Mouse (Mus musculus): Measurements from ENCODE around the gene Arl10. TPM values are rescaled to one million over a fixed set of nuclear protein-coding genes. Genes with fewer than 3 reads are reported as not detected.
"Not testable (repeated sequence)": the region's sequence is repeated elsewhere in the genome, so short reads cannot be mapped to it uniquely, and the experiment has no call there.

The Arl10 gene
- total RNA-seq, 2 experiments from 2014 or later, result 43.9 to 44.2 TPM

DNA sequence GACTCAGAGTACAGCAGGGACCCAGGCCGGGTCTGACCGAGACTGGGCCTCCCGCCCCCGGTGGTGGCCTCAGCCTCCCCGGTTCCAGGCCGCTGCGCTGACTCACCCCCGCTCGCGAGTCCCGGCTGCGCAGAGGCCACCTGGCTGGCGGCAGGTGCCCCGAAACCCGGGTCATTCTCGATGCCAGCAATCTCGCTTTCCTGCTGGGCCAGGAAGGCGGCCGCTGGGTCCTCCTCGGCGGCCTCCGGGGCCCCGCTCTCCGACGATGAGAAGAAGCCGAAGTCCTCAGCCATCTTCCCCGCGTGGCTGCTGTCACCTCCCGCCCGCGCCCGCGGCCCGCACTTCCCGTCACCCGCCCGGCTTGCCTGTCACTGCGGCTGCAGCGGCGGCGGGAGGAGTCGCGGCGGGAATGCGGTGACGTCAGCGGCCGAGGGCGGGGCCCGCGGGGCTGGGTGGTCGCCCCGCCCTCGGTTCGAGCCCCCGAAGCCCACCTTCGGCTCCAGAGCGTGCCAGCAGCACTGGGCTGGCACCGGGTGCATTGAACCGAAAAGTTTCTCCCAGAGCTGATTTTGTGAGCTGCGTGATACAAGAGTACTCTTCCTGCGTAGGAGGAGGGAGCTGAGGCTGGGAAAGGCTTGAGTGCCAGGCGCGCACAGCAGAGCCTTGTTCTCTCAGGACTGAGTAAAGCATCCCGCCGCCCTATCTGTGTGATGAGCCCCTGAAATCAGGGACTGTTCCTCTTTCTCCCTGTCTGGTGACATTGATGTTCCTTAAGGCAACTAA, 36.3 kb downstream of the Arl10 start, which contains the start of gene Cltb:
Cltb (minus strand) TSS at position 373 of the 783 bp plus-strand sequence.
- DNase-seq (ENCODE audit: low spot score in 2 of 2), result peak; percentile 66 to 73

DNA sequence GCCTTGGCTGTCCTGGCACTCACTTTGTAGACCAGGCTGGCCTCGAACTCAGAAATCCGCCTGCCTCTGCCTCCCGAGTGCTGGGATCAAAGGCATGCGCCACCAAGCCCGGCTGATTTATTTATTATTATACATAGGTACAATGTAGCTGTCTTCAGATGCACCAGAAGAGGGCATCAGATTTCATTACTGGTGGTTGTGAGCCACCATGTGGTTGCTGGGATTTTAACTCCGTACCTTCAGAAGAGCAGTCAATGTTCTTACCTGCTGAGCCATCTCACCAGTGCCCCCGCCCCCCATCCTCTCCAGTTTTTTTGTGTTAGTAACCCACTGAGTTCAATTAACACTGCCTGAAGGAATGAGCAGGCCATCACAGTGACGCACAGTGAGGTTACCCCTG, 38.3 kb downstream of the Arl10 start:
- not testable (repeated sequence) for DNase-seq (ENCODE audit: low spot score in 2 of 2)

DNA sequence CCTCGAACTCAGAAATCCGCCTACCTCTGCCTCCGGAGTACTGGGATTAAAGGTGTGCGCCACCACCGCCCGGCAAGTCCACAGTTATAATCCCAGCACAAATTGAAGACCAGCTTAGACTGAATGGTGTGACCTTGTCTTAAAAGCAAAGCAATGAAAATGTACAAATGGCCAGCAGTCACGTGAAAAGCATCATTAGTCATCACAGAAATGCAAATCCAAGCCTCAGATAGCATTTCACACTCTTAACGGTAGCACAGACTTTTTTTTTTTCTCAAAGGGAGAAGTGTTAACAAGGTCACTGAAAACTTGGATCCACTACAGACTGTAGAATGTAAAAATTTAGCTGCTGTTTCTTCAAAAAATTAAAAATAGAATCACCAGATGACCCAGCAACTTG, 41.5 kb downstream of the Arl10 start:
- no peak for DNase-seq (ENCODE audit: low spot score in 2 of 2)

DNA sequence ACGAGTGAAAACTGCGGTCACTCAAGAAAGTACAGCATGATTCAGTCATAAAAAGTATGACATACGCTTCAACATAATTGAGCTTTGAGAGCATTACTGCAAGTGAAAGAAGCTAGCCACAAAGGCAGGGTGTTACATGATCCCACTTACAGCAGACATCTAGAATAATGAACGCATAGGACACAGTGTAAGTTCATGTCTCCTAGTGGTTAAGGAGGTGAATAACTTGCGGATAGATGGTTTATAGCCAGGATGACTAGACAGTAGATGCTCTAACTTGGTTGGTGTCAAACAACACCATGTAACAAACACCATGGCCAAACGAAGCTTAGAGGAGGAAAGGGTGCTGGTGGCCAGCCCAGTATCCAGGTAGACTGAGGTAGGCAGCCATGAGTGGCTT, 42.2 kb downstream of the Arl10 start:
- no peak for DNase-seq (ENCODE audit: low spot score in 2 of 2)

DNA sequence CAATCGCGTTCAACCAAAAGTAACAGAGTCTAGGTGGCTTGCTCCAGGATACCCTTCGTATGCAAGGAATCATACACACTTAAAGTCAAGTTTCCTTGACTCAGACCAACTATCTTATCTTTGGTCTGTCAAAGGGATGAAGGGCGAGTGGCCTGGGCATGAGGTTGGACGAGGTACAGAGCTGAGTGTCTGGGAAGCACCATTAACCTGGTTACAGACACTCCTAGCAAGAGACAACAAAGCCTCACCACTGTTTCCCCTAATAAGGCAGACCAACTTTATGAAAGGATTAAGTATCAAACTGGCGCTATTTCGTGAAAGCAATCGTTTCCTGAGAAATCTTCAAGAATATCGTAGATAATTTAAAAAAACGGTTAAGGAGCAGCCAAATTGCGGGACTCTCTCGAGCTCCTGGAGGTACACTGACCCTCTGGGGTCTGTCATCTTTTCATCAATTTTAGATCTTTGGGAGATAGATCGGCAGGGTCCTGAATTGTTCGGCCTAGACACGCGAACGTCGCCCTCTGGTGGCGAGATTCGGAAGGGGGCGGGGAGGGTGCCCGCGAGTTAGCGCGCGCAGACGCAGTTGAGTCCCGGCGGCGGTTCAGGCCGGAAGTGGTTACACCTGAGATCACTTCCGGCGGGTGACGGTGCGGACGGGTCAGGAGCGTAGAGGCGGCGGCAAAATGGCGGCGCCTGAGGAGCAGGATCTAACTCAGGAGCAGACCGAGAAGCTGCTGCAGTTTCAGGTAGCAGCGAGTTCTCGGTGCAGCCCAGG, 46.5 kb downstream of the Arl10 start, which contains the start of gene Faf2:
Faf2 (plus strand) TSS at position 630 of the 778 bp plus-strand sequence.
- peak; percentile 99 for DNase-seq (ENCODE audit: low spot score in 2 of 2)

DNA sequence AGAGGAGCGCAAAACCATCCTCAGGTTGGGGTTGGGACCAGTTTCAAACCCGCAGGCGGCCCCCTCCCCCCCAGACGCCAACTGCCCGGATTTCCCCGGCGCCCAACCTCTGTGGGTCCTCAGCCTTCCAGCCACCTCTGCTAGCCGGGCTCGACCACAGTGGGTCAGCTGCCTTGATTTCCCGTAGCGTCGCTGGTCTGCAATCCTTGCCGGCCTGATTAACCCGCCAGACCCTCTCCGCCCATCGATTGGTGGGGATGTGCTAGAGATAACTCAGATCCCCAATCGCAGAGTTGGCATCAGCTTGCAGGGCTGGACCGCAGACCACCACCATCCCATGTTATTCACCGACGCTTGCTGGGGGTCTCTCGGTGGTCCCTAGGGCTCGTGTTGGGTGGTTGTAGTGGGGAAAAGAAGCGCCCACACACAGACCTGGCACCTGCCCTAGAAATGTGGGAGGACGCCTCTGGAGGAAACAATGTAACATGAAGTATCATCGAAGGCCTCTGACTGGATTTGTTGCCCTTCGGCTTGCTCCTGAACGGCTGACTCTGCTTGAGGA, 47.2 kb downstream of the Arl10 start:
- DNase-seq (ENCODE audit: low spot score in 2 of 2), result no peak

DNA sequence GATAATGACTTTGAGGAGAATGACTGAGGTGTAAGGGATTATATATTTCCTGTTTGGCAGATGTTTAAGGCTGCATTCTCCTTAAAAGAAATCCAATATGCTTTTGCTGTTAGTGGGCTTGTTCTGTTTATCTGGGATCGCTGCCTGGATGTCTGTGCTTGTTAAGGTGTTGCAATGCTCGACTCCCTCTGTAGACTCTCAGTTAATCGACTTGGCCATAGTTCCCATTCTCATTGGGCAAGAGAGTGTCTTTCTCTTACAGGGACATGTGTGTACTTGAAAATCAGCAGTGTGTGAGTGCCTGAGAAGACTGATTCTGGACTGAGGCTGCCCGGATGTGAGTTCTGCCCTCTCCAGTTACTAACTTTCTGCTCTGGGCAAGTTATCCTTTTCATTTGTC, 54.3 kb downstream of the Arl10 start:
- DNase-seq (ENCODE audit: low spot score in 2 of 2), result no peak

Small RNAs within 50 kb of the gene (microRNA-seq; reads per million reads assigned to microRNA genes)
- not detected for gene Gm24195

Other genes starting within 250 kb of the Arl10 start
- 10 to 100 TPM; 46.3 to 50.4 TPM for gene Cplx2, start 203.7 kb upstream of the Arl10 start, total RNA-seq (2021)
- 10 to 100 TPM; 60.2 to 66.0 TPM for gene Thoc3, start 106.2 kb upstream of the Arl10 start, total RNA-seq (2021)
- 10 to 100 TPM; 11.7 to 12.5 TPM for gene Simc1, start 71.2 kb upstream of the Arl10 start, total RNA-seq (2021)
- gene 4833439L19Rik, start 9.6 kb upstream of the Arl10 start, total RNA-seq (2021), result 10 to 100 TPM; 78.0 to 89.7 TPM
- gene Nop16, start 15.1 kb downstream of the Arl10 start, total RNA-seq (2021), result 10 to 100 TPM; 40.0 to 41.7 TPM
- gene Higd2a, start 15.2 kb downstream of the Arl10 start, total RNA-seq (2021), result 100 to 1,000 TPM; 193 to 204 TPM
- 10 to 100 TPM; 69.3 to 72.2 TPM for gene Cltb, start 36.3 kb downstream of the Arl10 start, total RNA-seq (2021)
- 10 to 100 TPM; 74.5 to 81.4 TPM for gene Faf2, start 46.8 kb downstream of the Arl10 start, total RNA-seq (2021)
- gene Rnf44, start 118.9 kb downstream of the Arl10 start, total RNA-seq (2021), result 100 to 1,000 TPM; 134 to 137 TPM
- gene Cdhr2, start 126.4 kb downstream of the Arl10 start, total RNA-seq (2021), result 1 to 10 TPM; 2.1 to 5.8 TPM
- gene Gprin1, start 174.9 kb downstream of the Arl10 start, total RNA-seq (2021), result 10 to 100 TPM; 10.4 to 10.5 TPM
- 1 to 10 TPM; 3.9 to 4.7 TPM for gene Sncb, start 191.6 kb downstream of the Arl10 start, total RNA-seq (2021)
- not detected for gene Eif4e1b, start 209.0 kb downstream of the Arl10 start, total RNA-seq (2021)
- 10 to 100 TPM; 33.0 to 38.4 TPM for gene Tspan17, start 214.4 kb downstream of the Arl10 start, total RNA-seq (2021)

All from adrenal gland, postnatal 4 days (tissue).